Mouse (Mus musculus) liver, embryonic 12.5 days (tissue): ENCODE results near the gene Vezt. TPM values are rescaled to one million over a fixed set of nuclear protein-coding genes. Genes with fewer than 3 reads are reported as not detected.
A peak's percentile ranks its signal among the peaks of the same experiment; 100 is the strongest.

ENCODE experiments used
- ATAC-seq: fragments of 200-750 bp; cut with Nextera tagmentation; 2 replicates; pipeline ENCODE4 v1.8.0; 2017; ENCODE audit warnings: moderate number of reproducible peaks, mild to moderate bottlenecking, moderate library complexity
- H3K27ac ChIP-seq: fragments of 300-500 bp; sonication (generic); 2 replicates; pipeline ENCODE4 v1.5.1; 2016; ENCODE audit warnings: mild to moderate bottlenecking
- H3K27me3 ChIP-seq: fragments of 300-500 bp; sonication (generic); replicated peaks from 2 replicates; pipeline ENCODE4 v1.6.1; 2016; ENCODE audit warnings: mild to moderate bottlenecking, moderate library complexity
- H3K36me3 ChIP-seq: fragments of 300-500 bp; sonication (generic); 2 replicates; pipeline ENCODE4 v1.6.1; 2016; ENCODE audit warnings: mild to moderate bottlenecking, moderate library complexity
- H3K4me1 ChIP-seq: fragments of 300-500 bp; sonication (generic); 2 replicates; pipeline ENCODE4 v1.6.1; 2016
- H3K4me2 ChIP-seq: fragments of 300-500 bp; sonication (generic); 2 replicates; pipeline ENCODE4 v1.6.1; 2016; ENCODE audit warnings: mild to moderate bottlenecking, moderate library complexity
- H3K4me3 ChIP-seq: fragments of 300-500 bp; sonication (generic); 2 replicates; pipeline ENCODE4 v1.5.1; 2016; ENCODE audit warnings: mild to moderate bottlenecking, moderate library complexity
- H3K9ac ChIP-seq: fragments of 300-500 bp; sonication (generic); 2 replicates; pipeline ENCODE4 v1.6.1; 2016; ENCODE audit warnings: mild to moderate bottlenecking, moderate library complexity
- H3K9me3 ChIP-seq: fragments of 300-500 bp; sonication (generic); replicated peaks from 2 replicates; pipeline ENCODE4 v1.6.1; 2016; ENCODE audit warnings: mild to moderate bottlenecking, moderate library complexity
- WGBS: fragments of 180-500 bp; shearing (Covaris S2); methylation state at CpG from one replicate; pipeline ENCODE4 v1.1.7; 2016; ENCODE audit not compliant: insufficient replicate concordance; 5-methylcytosine and 5-hydroxymethylcytosine counted together
- microRNA counts: library from miRNA; unstranded; fragments of <30 nt; microRNA quantifications from one replicate; lab custom pipeline; 2017
- microRNA-seq: library from miRNA; unstranded; fragments of <30 nt; microRNA quantifications from one replicate; pipeline ENCODE4, GENCODE M21; 2017
- polyA plus RNA-seq: library from polyadenylated mRNA; unstranded; fragments of >200 nt; fragmentation: Nextera tagmentation; extraction: Ambion mirVana; gene quantifications from 2 replicates; pipeline ENCODE4 v1.2.1, GENCODE M21; 2016

Vezt gene
- polyA plus RNA-seq, 1 experiment from 2014 or later, result 13.3 TPM

DNA sequence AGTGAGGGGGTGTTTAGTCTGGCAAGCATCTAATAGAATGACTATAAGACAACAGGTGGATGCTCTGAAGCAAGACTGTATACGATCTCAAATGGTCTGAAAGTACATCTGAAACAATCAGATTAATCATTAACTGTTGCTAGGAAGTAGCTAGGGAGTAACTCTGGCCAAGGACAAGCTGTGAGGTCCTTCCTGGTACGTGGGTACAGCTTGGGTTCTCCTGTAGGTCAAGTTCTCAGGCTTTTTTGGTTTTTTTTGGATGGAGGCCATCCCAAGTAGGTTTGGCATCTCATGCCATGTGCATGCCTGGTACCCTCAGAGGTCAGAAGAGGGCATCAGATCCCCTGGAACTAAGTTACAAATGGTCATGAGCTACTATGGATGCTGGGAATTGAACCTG lies 136.3 kb downstream of the Vezt start:
- H3K4me1 ChIP-seq, result peaks cover 27% of the 10 kb centered on the region
- no peaks in the 10 kb centered on the region for H3K9me3 ChIP-seq
- H3K9ac ChIP-seq, result no peak overlapping the region
- no peaks in the 10 kb centered on the region for H3K36me3 ChIP-seq
- no peak overlapping the region for H3K4me3 ChIP-seq
- peaks cover 14% of the 10 kb centered on the region for H3K27me3 ChIP-seq
- WGBS, result 52% methylated on average over 2 of the region's 2 CpGs
- H3K27ac ChIP-seq, result no peak overlapping the region
- H3K4me2 ChIP-seq, result no peak overlapping the region
- ATAC-seq, result no peak

DNA sequence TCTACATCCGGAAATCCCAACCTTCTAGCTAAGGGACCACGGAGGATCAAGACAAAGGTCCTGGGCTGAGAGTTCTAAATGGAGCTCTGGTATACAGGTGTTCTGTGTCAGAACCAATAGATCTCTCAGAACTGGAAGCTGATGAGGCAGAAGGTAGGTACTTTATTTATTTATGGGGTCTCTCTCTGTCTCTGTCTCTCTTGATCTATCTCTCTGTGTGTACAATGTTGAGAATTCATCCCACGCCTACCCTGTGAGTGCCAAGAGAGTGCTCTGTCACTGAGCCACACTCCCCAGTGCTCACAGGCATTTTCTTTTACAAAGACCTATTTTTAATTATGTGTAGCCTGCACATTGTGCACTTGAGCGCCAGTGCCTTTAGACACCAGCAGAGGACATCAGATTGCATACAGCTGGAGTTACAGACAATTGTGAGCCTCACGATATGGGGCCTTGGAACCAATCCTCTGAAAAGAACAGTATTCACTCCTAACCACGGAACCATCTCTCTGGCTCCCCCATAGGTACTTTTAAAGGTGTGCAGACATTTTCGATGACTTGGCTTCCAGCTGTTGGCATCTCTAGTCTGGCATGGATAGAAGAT lies 138.5 kb downstream of the Vezt start, which contains the start of gene Metap2:
Gene Metap2, minus strand, starts transcription at position 51 of the 604 bp plus-strand sequence.
- peaks cover 39% of the 10 kb centered on the region for H3K4me1 ChIP-seq
- no peak within 1 kb of the TSS for H3K4me3 ChIP-seq
- ATAC-seq, result no peak
- H3K9ac ChIP-seq, result 0 out of 2 replicates have a peak within 1 kb of the TSS, but pooled peaks have one; percentile 2
- no peaks in the 10 kb centered on the region for H3K36me3 ChIP-seq
- H3K27me3 ChIP-seq, result peaks cover 13% of the 10 kb centered on the region
- H3K9me3 ChIP-seq, result no peaks in the 10 kb centered on the region
- no peak within 1 kb of the TSS for H3K27ac ChIP-seq
- 70% methylated on average over 7 of the region's 7 CpGs for WGBS
- H3K4me2 ChIP-seq, result no peak within 1 kb of the TSS

DNA sequence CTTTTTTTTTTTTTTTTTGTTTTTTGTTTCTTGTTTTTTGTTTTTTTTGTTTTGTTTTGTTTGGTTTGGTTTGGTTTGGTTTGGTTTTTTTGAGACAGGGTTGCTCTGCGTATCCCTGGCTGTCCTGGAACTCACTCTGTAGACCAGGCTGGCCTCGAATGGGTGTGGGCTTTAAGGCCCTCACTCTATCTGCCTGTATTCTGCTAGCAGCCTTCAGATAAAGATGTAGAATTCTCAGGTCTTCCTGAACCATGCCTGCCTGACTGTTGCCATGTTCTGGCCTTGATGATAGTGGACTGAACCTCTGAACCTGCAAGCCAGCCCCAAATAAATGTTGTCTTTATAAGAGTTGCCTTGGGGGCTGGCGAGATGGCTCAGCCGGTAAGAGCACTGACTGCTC lies 143.1 kb downstream of the Vezt start:
- ATAC-seq, result peak; percentile 70

DNA sequence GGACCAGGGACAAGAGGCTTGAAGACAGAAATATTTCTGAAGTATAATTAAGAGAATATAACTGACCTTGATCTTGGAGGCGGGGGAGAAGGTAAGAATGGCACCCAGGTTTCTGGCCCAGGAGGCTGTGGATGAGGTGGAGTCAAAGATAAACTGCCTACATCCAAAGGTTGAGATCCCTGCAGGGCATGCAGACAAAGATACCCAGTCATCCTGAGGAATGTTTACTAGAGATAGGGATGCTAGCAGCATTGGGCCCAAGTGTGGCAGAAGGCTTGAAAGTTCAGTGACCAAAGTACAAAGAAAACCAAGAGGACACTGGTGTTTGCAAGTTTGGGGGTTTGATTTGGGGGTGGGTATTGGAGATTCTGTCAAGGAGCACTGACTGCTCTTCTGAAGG lies 144.6 kb downstream of the Vezt start:
- Histone ChIP-seq H3K9me3 (no peaks in the 10 kb centered on the region), H3K27me3 (no peaks in the 10 kb centered on the region), H3K4me2 (peak overlapping the region; percentile 87), H3K36me3 (peaks cover 24% of the 10 kb centered on the region), H3K4me3 (peak overlapping the region; percentile 98), H3K9ac (peak overlapping the region; percentile 98), H3K4me1 (peaks cover 78% of the 10 kb centered on the region), H3K27ac (peak overlapping the region; percentile 98)
- WGBS, result 35% methylated on average over 1 of the region's 1 CpGs
- peak; percentile 85 for ATAC-seq

More for the DNA sequence above, 143.1 kb downstream of the Vezt start:
- peak overlapping the region; percentile 23 for H3K4me2 ChIP-seq
- peaks cover 9% of the 10 kb centered on the region for H3K36me3 ChIP-seq
- no peak overlapping the region for H3K9ac ChIP-seq
- H3K27me3 ChIP-seq, result no peaks in the 10 kb centered on the region
- H3K27ac ChIP-seq, result peak overlapping the region; percentile 98
- 53% methylated on average over 4 of the region's 4 CpGs for WGBS
- H3K9me3 ChIP-seq, result no peaks in the 10 kb centered on the region
- peaks cover 63% of the 10 kb centered on the region for H3K4me1 ChIP-seq
- H3K4me3 ChIP-seq, result no peak overlapping the region

DNA sequence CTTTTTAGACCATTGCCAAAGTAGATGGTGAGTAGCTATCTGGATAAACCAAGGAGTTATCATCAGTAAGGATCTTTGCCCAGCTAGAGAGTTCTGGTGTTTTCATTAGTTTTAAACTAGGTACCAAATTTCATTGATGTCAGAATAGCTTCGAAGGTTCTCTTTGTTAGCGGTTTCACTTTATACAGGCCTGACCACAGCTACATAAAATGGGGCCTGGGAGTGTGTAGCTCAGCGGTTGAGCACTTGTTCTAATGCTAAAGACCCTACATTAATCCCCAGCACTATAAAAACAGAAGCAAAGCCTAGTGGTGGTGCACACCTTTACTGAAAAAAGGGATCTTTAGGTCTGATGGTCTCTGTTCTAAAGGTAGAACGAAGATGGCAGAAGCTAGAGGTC lies 145.1 kb downstream of the Vezt start:
- H3K27ac ChIP-seq, result peak overlapping the region; percentile 98
- no peaks in the 10 kb centered on the region for H3K9me3 ChIP-seq
- H3K4me1 ChIP-seq, result peaks cover 82% of the 10 kb centered on the region
- WGBS, result 45% methylated on average over 4 of the region's 4 CpGs
- H3K27me3 ChIP-seq, result no peaks in the 10 kb centered on the region
- peak overlapping the region; percentile 98 for H3K9ac ChIP-seq
- ATAC-seq, result no peak
- H3K36me3 ChIP-seq, result peaks cover 28% of the 10 kb centered on the region
- peak overlapping the region; percentile 98 for H3K4me3 ChIP-seq
- peak overlapping the region; percentile 87 for H3K4me2 ChIP-seq

DNA sequence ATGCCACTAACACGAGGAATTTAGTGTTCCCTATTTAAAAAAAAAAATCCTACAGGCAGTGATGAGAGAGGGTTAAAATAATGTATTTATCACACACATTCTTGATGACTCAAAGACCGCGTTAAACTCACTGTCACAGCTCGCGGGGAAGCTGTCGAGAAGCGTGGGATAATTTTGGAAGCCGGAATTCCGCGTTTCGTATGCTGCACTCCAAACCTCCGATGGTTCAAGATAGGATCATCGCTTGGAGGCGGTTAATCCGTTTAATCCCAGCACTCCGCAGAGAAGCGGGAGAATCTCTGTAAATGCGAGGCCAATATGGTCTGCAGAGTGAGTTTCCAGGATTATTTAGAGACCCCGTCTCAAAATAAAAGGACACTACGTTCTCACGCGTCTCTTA lies 145.6 kb downstream of the Vezt start:
- H3K4me1 ChIP-seq, result peaks cover 83% of the 10 kb centered on the region
- ATAC-seq, result no peak

DNA sequence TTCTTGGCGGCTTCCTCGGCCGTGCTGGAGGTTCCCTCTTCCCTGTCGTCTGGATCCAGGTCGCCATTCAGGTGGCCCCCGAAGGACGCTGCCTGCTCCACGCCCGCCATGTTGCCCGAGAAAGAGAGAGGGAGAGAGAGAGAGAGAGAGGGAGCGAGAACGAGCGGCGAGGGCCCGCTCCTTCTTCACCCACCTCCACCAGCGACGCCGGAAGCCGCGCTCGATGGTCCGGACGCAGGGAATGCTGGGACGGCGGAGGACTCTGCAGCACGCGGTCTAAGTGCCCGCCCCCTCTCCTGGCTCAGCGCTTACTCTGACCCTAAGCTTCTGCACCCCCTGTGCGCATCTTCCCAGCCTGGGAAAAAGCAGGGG lies 146.1 kb downstream of the Vezt start:
- Histone ChIP-seq H3K27ac (peak overlapping the region; percentile 98), H3K9ac (peak overlapping the region; percentile 98), H3K36me3 (peaks cover 38% of the 10 kb centered on the region), H3K4me3 (peak overlapping the region; percentile 98), H3K4me2 (peak overlapping the region; percentile 87), H3K27me3 (no peaks in the 10 kb centered on the region), H3K9me3 (no peaks in the 10 kb centered on the region), H3K4me1 (peaks cover 83% of the 10 kb centered on the region)
- peak; percentile 82 for ATAC-seq
- WGBS, result 0% methylated on average over 24 of the region's 30 CpGs

More for the DNA sequence above, 145.6 kb downstream of the Vezt start:
- H3K9ac ChIP-seq, result peak overlapping the region; percentile 98
- peak overlapping the region; percentile 98 for H3K27ac ChIP-seq
- H3K27me3 ChIP-seq, result no peaks in the 10 kb centered on the region
- peak overlapping the region; percentile 87 for H3K4me2 ChIP-seq
- H3K4me3 ChIP-seq, result peak overlapping the region; percentile 98
- peaks cover 34% of the 10 kb centered on the region for H3K36me3 ChIP-seq
- WGBS, result 3% methylated on average over 22 of the region's 22 CpGs
- H3K9me3 ChIP-seq, result no peaks in the 10 kb centered on the region

MicroRNAs encoded within 50 kb of the gene (microRNA counts, 519-probe panel; counts per million panel counts)
- 3,286 counts per million, percentile 75 among the panel's probes with 10 or more counts for microRNA mmu-miR-331-3p (lab: Ali Mortazavi, UCI)
- microRNA mmu-miR-331-5p (lab: Ali Mortazavi, UCI), result 582 counts per million, percentile 70 among the panel's probes with 10 or more counts

Small RNAs within 50 kb of the gene (microRNA-seq; reads per million reads assigned to microRNA genes)
- gene Mir331, result 141 reads per million, percentile 50 among the genes with 10 or more reads in this experiment

Other genes starting within 250 kb of the Vezt start
- gene Usp44, start 204.3 kb downstream of the Vezt start, polyA plus RNA-seq, result 5.5 and 5.8 TPM in 2 replicates
- gene Metap2, start 138.7 kb downstream of the Vezt start, polyA plus RNA-seq, result 290 and 301 TPM in 2 replicates
- gene Fgd6, start 184 bp upstream of the Vezt start, polyA plus RNA-seq, result 3.5 and 3.7 TPM in 2 replicates
- gene Nr2c1, start 112.2 kb upstream of the Vezt start, polyA plus RNA-seq, result 4.1 and 4.2 TPM in 2 replicates
- 282 and 291 TPM in 2 replicates for gene Ndufa12, start 162.9 kb upstream of the Vezt start, polyA plus RNA-seq